Mouse (Mus musculus) liver, adult 2 months (tissue): ENCODE measurements around the gene Aff4. TPM values are rescaled to one million over a fixed set of nuclear protein-coding genes. Genes with fewer than 3 reads are reported as not detected.
"Not testable (repeated sequence)": the region's sequence is repeated elsewhere in the genome, so short reads cannot be mapped to it uniquely, and the experiment has no call there.

Source experiments
- DNase-seq: peaks from one replicate; pipeline ENCODE4 v3.0.0-alpha.2; 2011; ENCODE audit warnings: low read depth, low spot score; ENCODE audit errors: extremely low read depth
- H3K27ac ChIP-seq: fragments of 200-500 bp; replicated peaks from 2 replicates; pipeline ENCODE4 v1.5.1; 2012; ENCODE audit warnings: low read depth, mild to moderate bottlenecking, control low read depth, inconsistent platforms, low read length; ENCODE audit not compliant: insufficient read depth
- H3K27me3 ChIP-seq: fragments of 200-500 bp; 2 replicates; pipeline ENCODE4 v1.6.1; 2012; ENCODE audit warnings: mild to moderate bottlenecking, moderate library complexity, low read length, inconsistent platforms; ENCODE audit not compliant: control insufficient read depth, insufficient read depth
- H3K36me3 ChIP-seq: fragments of 200-500 bp; 2 replicates; pipeline ENCODE4 v1.6.1; 2012; ENCODE audit warnings: low read length, inconsistent platforms; ENCODE audit not compliant: control insufficient read depth, insufficient read depth
- H3K4me1 ChIP-seq: fragments of 200-500 bp; 2 replicates; pipeline ENCODE4 v1.6.1; 2011; ENCODE audit warnings: low read length; ENCODE audit not compliant: control insufficient read depth, insufficient read depth
- H3K4me3 ChIP-seq: fragments of 200-500 bp; 2 replicates; pipeline ENCODE4 v1.5.1; 2011; ENCODE audit warnings: low read depth, mild to moderate bottlenecking, control low read depth, low read length, moderate library complexity; ENCODE audit not compliant: insufficient read depth
- H3K79me2 ChIP-seq: fragments of 200-500 bp; 2 replicates; pipeline ENCODE4 v1.6.1; 2012; ENCODE audit warnings: inconsistent platforms, mild to moderate bottlenecking, low read length, moderate library complexity; ENCODE audit not compliant: control insufficient read depth, insufficient read depth
- H3K9ac ChIP-seq: fragments of 200-500 bp; 2 replicates; pipeline ENCODE4 v1.6.1; 2012; ENCODE audit warnings: low read depth, mild to moderate bottlenecking, control low read depth, inconsistent platforms, low read length
- CTCF ChIP-seq: fragments of 200-500 bp; IDR thresholded peaks from 2 replicates; pipeline ENCODE4 v1.5.1; 2011; ENCODE audit warnings: low read depth, low read length, control low read depth
- POLR2A ChIP-seq: fragments of 200-500 bp; IDR thresholded peaks from 2 replicates; pipeline ENCODE4 v1.6.1; 2011; ENCODE audit warnings: low read length, control low read depth; ENCODE audit not compliant: insufficient read depth; ENCODE audit errors: extremely low read depth
- WGBS: fragments of 180-500 bp; shearing (Covaris S2); methylation state at CpG from one replicate; pipeline ENCODE4 v1.1.7; 2018; 5-methylcytosine and 5-hydroxymethylcytosine counted together
- polyA plus RNA-seq: library from polyadenylated mRNA; depleted of rRNA; stranded (reverse); fragments of >200 nt; gene quantifications from 2 replicates; pipeline ENCODE4 v1.2.3, GENCODE M21; 2012
- total RNA-seq: library from RNA; depleted of rRNA; stranded (reverse); fragments of >200 nt; gene quantifications from 2 replicates; pipeline ENCODE4 v1.2.3, GENCODE M21; 2014

Aff4 gene
- total and polyA plus RNA-seq, 2 experiments = 7.3 to 32.1 TPM

DNA sequence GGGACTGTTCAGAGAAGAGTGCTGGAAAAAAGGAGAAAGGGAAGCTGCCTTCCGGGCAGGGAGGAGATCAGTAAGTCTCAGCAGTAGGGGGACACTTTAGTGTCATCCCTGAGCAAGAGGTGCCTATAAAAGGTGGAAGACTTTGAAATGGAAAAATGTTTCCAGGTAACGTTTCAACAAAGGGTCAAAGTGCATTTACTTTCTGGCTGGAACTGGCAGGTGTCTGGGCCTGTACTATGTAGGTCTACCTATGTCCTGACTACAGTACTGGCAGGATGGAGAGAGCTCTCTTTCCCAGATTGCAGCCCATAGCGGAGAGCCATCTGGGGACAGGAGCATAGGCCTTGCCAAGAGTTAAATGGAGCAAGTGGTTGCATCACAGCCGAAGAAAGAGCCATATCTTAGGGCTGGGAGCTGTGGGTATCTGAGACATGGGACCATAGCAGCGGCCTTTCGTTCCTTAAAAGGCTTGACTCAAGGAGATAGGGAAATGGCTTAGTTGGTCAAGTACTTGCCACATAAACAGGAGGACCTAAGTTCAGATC lies 75.2 kb downstream of the Aff4 start:
- WGBS = 27% methylated on average over 6 of the region's 6 CpGs
- peaks cover 8% of the 10 kb centered on the region; the same call in 1 of the 2 replicates for H3K36me3 ChIP-seq
- TF ChIP-seq POLR2A = no peak
- TF ChIP-seq CTCF = no peak
- peak overlapping the region; percentile 80 for H3K27ac ChIP-seq
- H3K79me2 ChIP-seq = peaks cover 6% of the 10 kb centered on the region; the same call in 1 of the 2 replicates
- peaks cover 32% of the 10 kb centered on the region for H3K4me1 ChIP-seq
- DNase-seq = peak; percentile 91
- H3K9ac ChIP-seq = no peak overlapping the region
- no peaks in the 10 kb centered on the region for H3K27me3 ChIP-seq
- H3K4me3 ChIP-seq = no peak overlapping the region

- peaks cover 29% of the 10 kb centered on the region for H3K4me1 ChIP-seq
- H3K27ac ChIP-seq = 0 out of 2 replicates have a peak overlapping the region, but pooled peaks have one; percentile 6
- H3K36me3 ChIP-seq, H3K4me3 ChIP-seq, DNase-seq, H3K79me2 ChIP-seq, H3K9ac ChIP-seq, H3K27me3 ChIP-seq: not testable (repeated sequence)
- WGBS = 51% methylated on average over 3 of the region's 3 CpGs
Measured at GRCm38 (mm10) chr11:53426914-53427313, 76.3 kb downstream of the Aff4 start.

GRCm38 (mm10) chr11:53427993-53428715 lies 77.5 kb downstream of the Aff4 start:
- H3K27ac ChIP-seq = no peak overlapping the region
- WGBS = 47% methylated on average over 3 of the region's 3 CpGs

GRCm38 (mm10) chr11:53428716-53429057 lies 78.1 kb downstream of the Aff4 start:
- TF ChIP-seq CTCF (no peak), POLR2A (no peak)
- no peaks in the 10 kb centered on the region for H3K27me3 ChIP-seq
- H3K27ac ChIP-seq = no peak overlapping the region
- no peak overlapping the region for H3K9ac ChIP-seq
- whole genome bisulfite sequencing = 91% methylated on average over 5 of the region's 5 CpGs
- no peak overlapping the region for H3K4me3 ChIP-seq
- no peak for DNase-seq
- peaks cover 6% of the 10 kb centered on the region; the same call in 1 of the 2 replicates for H3K36me3 ChIP-seq
- peaks cover 4% of the 10 kb centered on the region; the same call in 1 of the 2 replicates for H3K79me2 ChIP-seq
- peaks cover 31% of the 10 kb centered on the region for H3K4me1 ChIP-seq

More at GRCm38 (mm10) chr11:53427993-53428715, 77.5 kb downstream of the Aff4 start:
- Histone ChIP-seq H3K36me3 (peaks cover 6% of the 10 kb centered on the region; the same call in 1 of the 2 replicates), H3K4me1 (peaks cover 31% of the 10 kb centered on the region), H3K79me2 (peaks cover 4% of the 10 kb centered on the region; the same call in 1 of the 2 replicates), H3K9ac (no peak overlapping the region), H3K27me3 (no peaks in the 10 kb centered on the region), H3K4me3 (no peak overlapping the region)
- TF ChIP-seq CTCF (no peak), POLR2A (no peak)
- DNase-seq = peak; percentile 57

DNA sequence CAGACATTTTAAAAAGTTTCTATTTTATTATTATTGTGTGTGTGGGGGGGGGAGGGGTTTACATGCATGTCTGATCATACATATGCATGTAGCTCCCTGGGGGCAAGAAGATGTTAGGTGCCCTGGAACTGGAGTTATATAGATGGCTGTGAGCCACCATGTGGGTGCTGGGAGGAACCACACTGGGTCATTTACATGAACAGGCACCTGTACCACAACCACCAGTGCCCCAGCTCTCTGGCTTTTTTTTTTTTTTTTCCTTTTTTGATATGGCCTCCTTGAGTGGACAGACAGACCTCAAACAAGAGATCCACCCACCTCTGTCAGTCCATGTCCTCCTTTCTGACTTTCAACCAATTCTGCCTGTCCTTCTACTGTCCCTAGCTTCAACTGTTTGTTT lies 78.5 kb downstream of the Aff4 start:
- Histone ChIP-seq H3K9ac (peak overlapping the region; percentile 41; the same call in 1 of the 2 replicates), H3K27ac (peak overlapping the region; percentile 99), H3K4me3 (no peak overlapping the region)

GRCm38 (mm10) chr11:53430300-53430669 lies 79.7 kb downstream of the Aff4 start:
- under 1% methylated on average over 34 of the region's 34 CpGs for WGBS
- H3K27ac ChIP-seq = peak overlapping the region; percentile 99

More for the DNA sequence above, 78.5 kb downstream of the Aff4 start:
- Histone ChIP-seq H3K36me3 (peaks cover 6% of the 10 kb centered on the region; the same call in 1 of the 2 replicates), H3K27me3 (no peaks in the 10 kb centered on the region), H3K4me1 (peaks cover 28% of the 10 kb centered on the region), H3K79me2 (peaks cover 4% of the 10 kb centered on the region; the same call in 1 of the 2 replicates)
- TF ChIP-seq CTCF = no peak
- no peak for TF ChIP-seq POLR2A
- no peak for DNase-seq

More at GRCm38 (mm10) chr11:53430300-53430669, 79.7 kb downstream of the Aff4 start:
- TF ChIP-seq POLR2A = no peak
- no peak for TF ChIP-seq CTCF
- H3K27me3 ChIP-seq = no peaks in the 10 kb centered on the region
- H3K79me2 ChIP-seq = peaks cover 4% of the 10 kb centered on the region; the same call in 1 of the 2 replicates
- peak overlapping the region; percentile 90 for H3K4me3 ChIP-seq
- peak overlapping the region; percentile 97 for H3K9ac ChIP-seq
- peak; percentile 93 for DNase-seq
- H3K36me3 ChIP-seq = peaks cover 6% of the 10 kb centered on the region; the same call in 1 of the 2 replicates
- peaks cover 20% of the 10 kb centered on the region for H3K4me1 ChIP-seq
